Mouse (Mus musculus): ENCODE measurements around the gene Tfcp2l1. TPM values are rescaled to one million over a fixed set of nuclear protein-coding genes. Genes with fewer than 3 reads are reported as not detected.
"Not testable (repeated sequence)": the region's sequence is repeated elsewhere in the genome, so short reads cannot be mapped to it uniquely, and the experiment has no call there.

Gene Tfcp2l1
- polyA plus RNA-seq (2016; fragmentation: Nextera tagmentation; extraction: Ambion mirVana), result 0.12 and 0.14 TPM in 2 replicates

DNA sequence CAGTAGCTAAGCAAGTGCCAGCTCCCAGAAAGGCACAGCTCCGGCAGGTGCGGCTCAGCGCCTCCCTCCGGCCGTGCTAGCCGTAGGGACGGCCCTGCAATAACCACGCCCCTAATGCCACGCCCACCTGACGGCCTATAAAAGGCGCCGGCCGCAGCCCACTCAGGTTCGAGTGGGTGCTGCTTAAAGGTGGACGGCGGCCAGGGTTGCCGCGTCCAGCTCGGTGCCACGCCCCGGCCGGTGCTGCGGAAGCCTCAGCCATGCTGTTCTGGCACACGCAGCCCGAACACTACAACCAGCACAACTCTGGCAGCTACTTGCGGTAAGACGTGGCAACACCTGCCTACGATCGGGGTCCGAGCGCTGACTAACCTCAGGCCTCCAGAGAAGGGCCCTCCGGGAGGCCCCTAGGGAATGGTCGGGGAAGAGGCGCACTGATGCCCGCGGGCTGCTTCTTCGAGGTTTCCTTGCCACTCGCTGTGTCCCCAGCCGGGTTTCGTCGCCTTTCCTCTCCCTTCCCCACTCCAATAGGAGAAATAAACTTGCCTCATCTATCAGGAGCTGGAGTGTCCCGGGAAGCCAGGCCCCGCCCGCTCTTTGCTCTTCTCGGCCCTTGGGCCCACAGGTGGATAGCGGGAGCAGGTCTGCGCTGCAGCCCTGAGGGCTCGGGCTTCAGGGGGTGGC, at the start of gene Tfcp2l1:
TSS of gene Tfcp2l1 (plus strand) at position 165 of the 684 bp plus-strand sequence.
- peak within 1 kb of the TSS; percentile 61 for H3K4me3 ChIP-seq
- H3K27me3 ChIP-seq (ENCODE audit: insufficient read depth, poor library complexity, severe bottlenecking), result peaks cover 56% of the 10 kb centered on the region
- no peaks in the 10 kb centered on the region for H3K36me3 ChIP-seq
- DNase-seq (ENCODE audit: low spot score), result peak; percentile 68
- H3K9me3 ChIP-seq, result no peaks in the 10 kb centered on the region
- peaks cover 16% of the 10 kb centered on the region for H3K4me1 ChIP-seq (replicated peaks)
- WGBS, result under 1% methylated on average over 48 of the region's 48 CpGs
- H3K27ac ChIP-seq, result no peak within 1 kb of the TSS

DNA sequence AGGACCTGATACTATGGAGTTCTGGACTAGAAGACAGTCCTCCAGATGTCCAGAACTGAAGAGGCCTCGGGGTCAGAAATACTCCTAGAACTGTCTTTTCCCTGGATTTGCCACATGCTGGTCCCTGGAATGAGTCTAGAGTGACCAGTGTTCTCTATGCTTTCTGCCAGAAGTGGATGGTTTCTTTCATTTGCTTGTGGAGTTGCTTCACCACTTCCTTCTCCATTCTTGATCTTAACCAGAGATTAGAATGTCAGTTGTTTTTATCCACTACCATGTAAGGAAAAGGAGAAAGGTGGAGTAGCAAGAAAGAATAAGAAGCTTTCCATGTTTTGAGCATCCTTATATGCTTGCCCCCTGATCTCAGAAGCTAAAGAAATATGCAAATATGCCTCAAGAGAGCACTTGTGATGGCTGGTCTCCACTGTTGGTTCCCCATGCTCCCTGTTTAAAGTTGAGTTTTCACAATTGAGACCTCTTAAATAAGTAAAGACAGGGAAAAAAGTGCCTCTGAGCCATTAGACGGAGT, 47.5 kb upstream of the Tfcp2l1 start:
- DNase-seq (ENCODE audit: low spot score), result no peak
- no peaks in the 10 kb centered on the region for H3K27me3 ChIP-seq (ENCODE audit: insufficient read depth, poor library complexity, severe bottlenecking)
- no peaks in the 10 kb centered on the region for H3K4me1 ChIP-seq (replicated peaks)
- no peak overlapping the region for H3K27ac ChIP-seq
- H3K4me3 ChIP-seq, result no peak overlapping the region
- H3K36me3 ChIP-seq, result peaks cover 64% of the 10 kb centered on the region
- WGBS, result 87% methylated on average over 2 of the region's 2 CpGs
- H3K9me3 ChIP-seq, result no peaks in the 10 kb centered on the region

DNA sequence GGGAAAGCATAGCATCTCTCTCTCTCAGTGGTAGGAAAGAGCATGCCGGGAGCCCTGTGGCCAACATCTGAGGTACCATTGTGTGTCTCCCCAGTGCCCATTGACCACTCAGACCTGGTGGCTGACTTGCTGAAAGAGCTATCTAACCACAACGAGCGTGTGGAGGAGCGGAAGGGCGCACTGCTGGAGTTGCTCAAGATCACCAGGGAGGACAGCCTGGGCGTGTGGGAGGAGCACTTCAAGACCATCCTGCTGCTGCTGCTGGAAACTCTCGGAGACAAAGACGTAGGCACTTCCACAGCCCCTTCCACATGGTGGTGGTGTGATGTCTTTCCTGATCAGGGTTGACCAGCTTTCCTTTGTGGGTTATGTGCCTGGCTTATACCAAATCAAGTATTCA, 46.6 kb upstream of the Tfcp2l1 start:
- DNase-seq (ENCODE audit: low spot score), result no peak
- no peaks in the 10 kb centered on the region for H3K4me1 ChIP-seq (replicated peaks)
- H3K4me3 ChIP-seq, result no peak overlapping the region
- H3K9me3 ChIP-seq, result no peaks in the 10 kb centered on the region
- H3K36me3 ChIP-seq, result peaks cover 55% of the 10 kb centered on the region
- 97% methylated on average over 8 of the region's 8 CpGs for WGBS
- no peak overlapping the region for H3K27ac ChIP-seq
- H3K27me3 ChIP-seq (ENCODE audit: insufficient read depth, poor library complexity, severe bottlenecking), result no peaks in the 10 kb centered on the region

DNA sequence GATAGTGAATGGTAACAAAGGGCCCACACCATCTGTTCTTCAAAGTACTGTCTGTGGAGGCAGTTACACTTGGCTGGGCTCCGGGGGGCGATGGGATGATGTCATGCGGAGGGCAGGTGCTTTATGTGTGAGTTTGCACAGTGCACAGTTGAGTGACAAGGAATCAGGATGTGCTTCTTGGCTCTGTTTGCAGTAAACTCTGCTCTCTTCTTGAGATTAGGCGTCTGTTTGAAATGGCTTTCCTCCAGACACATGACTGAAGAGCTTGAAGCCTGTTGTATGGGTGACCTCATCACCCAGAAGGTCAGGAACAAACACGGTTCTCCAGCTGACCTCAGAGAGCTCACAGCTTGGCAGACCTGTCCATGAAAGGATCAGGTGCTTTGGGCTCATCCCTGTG, 38.0 kb upstream of the Tfcp2l1 start:
- Histone ChIP-seq H3K27me3 (ENCODE audit: insufficient read depth, poor library complexity, severe bottlenecking) (no peaks in the 10 kb centered on the region), H3K27ac (no peak overlapping the region), H3K9me3 (no peaks in the 10 kb centered on the region), H3K36me3 (peaks cover 61% of the 10 kb centered on the region), H3K4me3 (no peak overlapping the region), H3K4me1 (replicated peaks) (no peaks in the 10 kb centered on the region)
- 77% methylated on average over 5 of the region's 5 CpGs for WGBS
- DNase-seq (ENCODE audit: low spot score), result no peak

DNA sequence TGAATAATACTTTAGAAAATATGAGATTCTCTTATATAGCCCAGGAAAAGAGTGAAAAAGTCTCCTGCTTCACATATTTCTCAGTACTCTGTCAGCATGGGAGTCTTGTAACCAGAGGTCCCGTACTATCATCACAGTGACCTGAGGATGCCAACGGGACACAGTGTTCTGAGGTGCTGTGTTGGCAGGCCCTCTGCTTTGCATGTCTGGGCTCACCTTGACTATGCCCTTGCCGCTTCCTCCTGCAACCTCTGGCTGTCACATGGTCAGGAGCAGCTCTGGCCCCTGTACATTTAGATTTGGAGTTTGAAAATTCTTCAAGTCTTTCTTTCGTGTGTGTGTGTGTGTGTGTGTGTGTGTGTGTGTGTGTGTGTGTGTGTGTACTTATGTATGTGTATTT, 34.8 kb upstream of the Tfcp2l1 start:
- no peaks in the 10 kb centered on the region for H3K27me3 ChIP-seq (ENCODE audit: insufficient read depth, poor library complexity, severe bottlenecking)
- 90% methylated on average over 4 of the region's 4 CpGs for WGBS
- H3K9me3 ChIP-seq, result no peaks in the 10 kb centered on the region
- DNase-seq (ENCODE audit: low spot score), result no peak
- H3K36me3 ChIP-seq, result peaks cover 90% of the 10 kb centered on the region
- H3K4me1 ChIP-seq (replicated peaks), result no peaks in the 10 kb centered on the region
- no peak overlapping the region for H3K27ac ChIP-seq
- H3K4me3 ChIP-seq, result no peak overlapping the region

DNA sequence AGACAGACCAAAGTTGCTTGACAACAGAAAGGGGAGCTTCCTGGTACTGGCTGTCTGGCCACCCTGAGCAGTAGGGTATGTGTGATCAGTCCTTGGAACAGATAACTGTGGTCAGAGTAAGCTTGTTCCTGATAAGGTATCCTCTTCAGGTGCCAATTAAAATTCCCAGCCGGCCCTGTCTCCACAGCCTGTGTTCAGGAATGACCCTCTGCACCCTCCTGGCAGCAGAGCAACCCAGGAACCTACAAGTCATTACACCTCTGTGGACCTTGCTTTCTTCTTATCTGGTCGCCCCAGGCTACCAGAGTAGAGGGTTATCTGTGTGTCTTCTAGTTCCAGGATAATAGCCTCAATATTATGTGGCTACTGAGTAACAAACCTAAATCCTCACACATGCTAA, 32.4 kb upstream of the Tfcp2l1 start:
- no peak for DNase-seq (ENCODE audit: low spot score)
- Histone ChIP-seq H3K4me1 (replicated peaks) (no peaks in the 10 kb centered on the region), H3K27ac (no peak overlapping the region), H3K4me3 (no peak overlapping the region), H3K27me3 (ENCODE audit: insufficient read depth, poor library complexity, severe bottlenecking) (no peaks in the 10 kb centered on the region), H3K36me3 (peaks cover 97% of the 10 kb centered on the region), H3K9me3 (no peaks in the 10 kb centered on the region)
- WGBS, result 89% methylated on average over 2 of the region's 2 CpGs

DNA sequence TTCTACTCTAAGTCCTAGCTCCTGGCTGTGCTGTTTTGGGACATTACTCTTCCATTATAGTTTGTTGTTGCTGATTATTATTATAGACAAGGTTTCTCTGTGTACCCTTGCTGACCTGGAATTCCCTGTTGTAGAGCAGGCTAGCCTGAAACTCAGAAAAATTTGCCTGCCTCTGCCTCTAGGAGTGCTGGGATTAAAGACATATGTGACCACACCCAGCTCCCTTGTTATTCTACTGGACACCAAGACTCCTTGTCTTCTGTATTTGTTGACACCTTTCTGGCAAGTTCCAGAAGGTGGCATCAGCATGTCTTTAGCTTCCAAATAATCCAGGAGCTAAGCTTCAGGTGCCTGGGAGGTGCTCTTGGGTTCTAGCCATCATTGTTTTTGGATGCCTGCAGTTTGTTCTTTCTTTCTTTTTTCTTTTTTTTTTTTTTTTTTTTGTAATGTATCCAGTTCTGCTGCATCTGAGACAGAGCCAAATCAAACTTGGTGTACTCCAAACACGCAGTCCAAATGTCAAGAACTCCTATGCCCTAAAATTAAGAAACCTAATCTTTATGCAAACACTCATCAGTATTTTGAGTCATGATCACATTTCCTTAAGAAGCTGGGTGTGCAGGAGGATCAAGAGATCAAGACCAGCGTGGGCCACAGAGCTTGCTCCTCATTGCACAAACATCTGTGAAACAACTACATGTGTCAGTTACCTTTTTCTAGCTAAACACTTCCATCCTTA, 30.1 kb upstream of the Tfcp2l1 start:
- Histone ChIP-seq H3K27me3 (ENCODE audit: insufficient read depth, poor library complexity, severe bottlenecking) (no peaks in the 10 kb centered on the region), H3K4me1 (replicated peaks) (no peaks in the 10 kb centered on the region), H3K9me3 (no peaks in the 10 kb centered on the region), H3K4me3 (no peak overlapping the region), H3K27ac (no peak overlapping the region), H3K36me3 (peaks cover 97% of the 10 kb centered on the region)
- DNase-seq (ENCODE audit: low spot score), result no peak
- WGBS, result 89% methylated on average over 2 of the region's 2 CpGs

DNA sequence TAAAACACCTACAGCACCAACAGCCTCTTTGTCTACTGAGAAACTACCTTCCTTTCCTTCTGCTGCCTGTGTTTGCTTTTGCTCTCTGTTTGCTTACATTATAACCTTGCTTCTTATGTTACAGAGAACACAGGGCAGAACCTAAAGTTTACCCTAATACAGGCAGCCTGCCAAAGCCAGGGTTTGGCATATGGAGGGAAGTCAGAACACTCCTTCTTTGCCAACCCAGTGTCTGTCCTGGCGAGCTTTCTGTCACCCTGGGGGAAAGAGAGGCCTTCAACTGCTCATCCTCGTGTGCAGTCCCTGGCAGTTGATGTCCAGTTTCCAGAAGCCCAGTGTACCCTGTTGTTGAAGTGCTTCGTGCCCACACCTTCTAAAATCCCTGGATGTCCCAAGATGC, 29.4 kb upstream of the Tfcp2l1 start:
- Histone ChIP-seq H3K4me1 (replicated peaks) (no peaks in the 10 kb centered on the region), H3K27ac (no peak overlapping the region), H3K9me3 (no peaks in the 10 kb centered on the region), H3K27me3 (ENCODE audit: insufficient read depth, poor library complexity, severe bottlenecking) (no peaks in the 10 kb centered on the region), H3K4me3 (no peak overlapping the region), H3K36me3 (peaks cover 97% of the 10 kb centered on the region)
- WGBS, result 83% methylated on average over 3 of the region's 3 CpGs
- DNase-seq (ENCODE audit: low spot score), result no peak

DNA sequence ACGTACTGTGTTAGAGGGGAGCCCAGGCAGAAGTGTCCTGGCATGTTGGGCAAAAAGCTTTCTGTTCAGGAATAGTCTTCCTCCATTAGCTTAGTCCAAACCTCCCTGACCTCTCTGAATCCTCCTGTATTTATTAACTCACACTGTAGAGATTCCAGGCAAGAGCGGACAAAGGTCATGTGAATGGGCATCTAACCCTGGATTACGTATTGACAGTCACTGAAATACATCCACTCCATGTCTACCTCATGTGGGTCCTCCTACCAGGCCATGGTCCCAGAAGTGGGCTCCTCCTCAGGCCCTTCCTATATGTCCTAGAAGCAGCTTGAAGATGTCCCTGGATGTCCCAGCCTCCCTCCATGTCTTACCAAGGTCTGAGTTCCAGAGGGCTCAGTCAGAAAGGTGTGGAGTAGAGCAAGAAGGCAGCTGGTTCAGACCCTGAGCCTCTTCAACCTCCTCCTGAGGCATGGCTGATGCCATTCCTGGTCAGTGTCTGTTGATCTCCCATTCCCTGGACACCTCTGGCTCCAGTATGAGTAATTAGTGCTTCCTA, 14.0 kb upstream of the Tfcp2l1 start:
- Histone ChIP-seq H3K4me1 (replicated peaks) (no peaks in the 10 kb centered on the region), H3K27me3 (ENCODE audit: insufficient read depth, poor library complexity, severe bottlenecking) (no peaks in the 10 kb centered on the region), H3K27ac (no peak overlapping the region), H3K36me3 (peaks cover 28% of the 10 kb centered on the region), H3K9me3 (no peaks in the 10 kb centered on the region), H3K4me3 (no peak overlapping the region)
- WGBS, result 84% methylated on average over 3 of the region's 3 CpGs
- no peak for DNase-seq (ENCODE audit: low spot score)

DNA sequence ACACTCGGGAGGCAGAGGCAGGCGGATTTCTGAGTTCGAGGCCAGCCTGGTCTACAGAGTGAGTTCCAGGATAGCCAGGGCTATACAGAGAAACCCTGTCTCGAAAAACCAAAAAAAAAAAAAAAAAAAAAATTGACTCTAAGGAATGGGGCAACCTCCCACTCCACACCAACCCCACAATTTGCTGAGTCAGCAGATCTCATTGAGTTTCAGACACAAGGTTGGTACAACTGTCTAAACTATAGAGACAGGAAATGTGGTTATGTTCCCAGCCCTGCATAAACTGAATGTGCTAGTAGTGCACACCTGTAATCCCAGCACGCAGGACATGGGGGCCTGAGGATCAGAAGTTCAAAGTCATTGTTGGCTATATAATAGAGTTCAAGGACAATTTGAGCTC, 6.7 kb upstream of the Tfcp2l1 start:
- not testable (repeated sequence) for H3K4me3 ChIP-seq; H3K27me3 ChIP-seq (ENCODE audit: insufficient read depth, poor library complexity, severe bottlenecking); H3K9me3 ChIP-seq; H3K27ac ChIP-seq; H3K36me3 ChIP-seq; DNase-seq (ENCODE audit: low spot score); H3K4me1 ChIP-seq (replicated peaks)
- 87% methylated on average over 5 of the region's 5 CpGs for WGBS

DNA sequence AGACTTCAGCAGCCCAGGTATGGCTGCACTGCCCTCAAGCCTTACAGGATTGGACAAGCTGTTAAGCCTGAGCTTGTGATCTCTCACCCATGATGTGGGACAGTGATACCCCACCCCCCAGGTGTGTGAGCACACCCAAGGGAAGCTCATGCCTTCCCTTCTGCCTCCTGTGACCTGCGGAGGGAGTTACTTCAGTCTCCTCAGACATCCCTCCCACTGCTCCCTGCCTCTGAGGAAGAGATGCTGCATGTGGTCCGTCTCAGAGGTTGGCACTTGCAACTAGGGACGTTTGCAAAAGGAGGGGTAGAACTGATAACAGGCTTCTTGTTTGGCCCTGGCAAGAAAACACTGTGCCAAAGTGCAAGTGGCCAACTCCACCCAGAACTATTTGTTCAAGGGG, 4.9 kb upstream of the Tfcp2l1 start:
- WGBS, result 63% methylated on average over 3 of the region's 3 CpGs
- H3K36me3 ChIP-seq, result no peaks in the 10 kb centered on the region
- no peak overlapping the region for H3K27ac ChIP-seq
- H3K4me3 ChIP-seq, result no peak overlapping the region
- no peaks in the 10 kb centered on the region for H3K9me3 ChIP-seq
- H3K27me3 ChIP-seq (ENCODE audit: insufficient read depth, poor library complexity, severe bottlenecking), result peaks cover 23% of the 10 kb centered on the region
- no peak for DNase-seq (ENCODE audit: low spot score)
- H3K4me1 ChIP-seq (replicated peaks), result peaks cover 9% of the 10 kb centered on the region

DNA sequence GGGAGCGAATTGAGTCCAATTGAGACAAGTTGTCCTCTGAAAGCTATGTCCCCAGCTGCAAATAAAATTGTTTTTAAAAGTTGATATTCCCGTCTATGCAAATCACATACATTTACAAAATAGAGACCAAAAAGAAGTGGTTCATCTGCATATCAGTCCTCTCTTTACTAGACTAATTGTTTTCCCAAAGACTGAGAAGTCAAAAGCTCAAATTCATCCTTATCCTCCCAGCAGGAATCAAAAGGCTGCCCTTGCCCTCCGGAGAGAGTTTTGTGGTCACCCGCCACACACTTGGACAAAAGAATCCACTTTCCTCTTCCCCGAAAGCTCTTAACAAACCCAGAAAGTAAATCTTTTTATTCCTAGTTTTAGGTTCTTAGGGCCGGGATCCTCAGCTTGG, 2.3 kb upstream of the Tfcp2l1 start:
- Histone ChIP-seq H3K4me1 (replicated peaks) (peaks cover 16% of the 10 kb centered on the region), H3K27me3 (ENCODE audit: insufficient read depth, poor library complexity, severe bottlenecking) (peaks cover 47% of the 10 kb centered on the region), H3K4me3 (no peak overlapping the region), H3K27ac (no peak overlapping the region), H3K9me3 (no peaks in the 10 kb centered on the region), H3K36me3 (no peaks in the 10 kb centered on the region)
- DNase-seq (ENCODE audit: low spot score), result no peak
- 24% methylated on average over 6 of the region's 6 CpGs for WGBS

DNA sequence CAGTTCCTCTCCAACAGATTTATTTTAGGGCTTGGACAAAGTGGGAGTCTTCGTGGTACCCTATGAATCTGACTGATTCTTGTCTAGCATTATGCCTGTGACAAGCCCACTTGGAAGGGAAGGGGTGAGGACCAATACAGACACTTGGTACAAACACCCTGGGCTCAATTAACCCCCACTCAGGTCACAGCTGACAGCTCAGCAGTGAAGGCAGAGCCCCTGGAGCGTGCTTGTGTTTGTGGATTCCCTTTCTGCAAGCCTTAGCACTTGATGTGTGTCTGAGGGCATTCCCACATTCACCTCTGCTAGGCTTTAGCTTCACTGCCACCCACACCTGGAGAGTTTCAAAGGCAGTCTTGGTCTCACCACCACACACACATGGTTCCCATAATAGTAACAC, 1.8 kb upstream of the Tfcp2l1 start:
- H3K4me3 ChIP-seq, result no peak overlapping the region
- no peaks in the 10 kb centered on the region for H3K9me3 ChIP-seq
- peaks cover 16% of the 10 kb centered on the region for H3K4me1 ChIP-seq (replicated peaks)
- H3K36me3 ChIP-seq, result no peaks in the 10 kb centered on the region
- no peak overlapping the region for H3K27ac ChIP-seq
- 62% methylated on average over 2 of the region's 2 CpGs for WGBS
- no peak for DNase-seq (ENCODE audit: low spot score)
- peaks cover 51% of the 10 kb centered on the region for H3K27me3 ChIP-seq (ENCODE audit: insufficient read depth, poor library complexity, severe bottlenecking)

All from hindbrain, embryonic 10.5 days (tissue).